Mouse (Mus musculus) kidney, postnatal 25 days (tissue): Measurements from ENCODE around the gene Crnn.

Experiments used
- DNase-seq, 2 experiments: peaks; one replicate each; pipeline ENCODE4 v3.0.0; 2021; ENCODE audit warnings: mixed read lengths in 2 of 2

Gene Crnn

GRCm38 (mm10) chr3:93144510-93145051 lies at the start of gene Crnn:
TSS of gene Crnn (plus strand) at chr3:93144787.
- no peak for DNase-seq

DNA sequence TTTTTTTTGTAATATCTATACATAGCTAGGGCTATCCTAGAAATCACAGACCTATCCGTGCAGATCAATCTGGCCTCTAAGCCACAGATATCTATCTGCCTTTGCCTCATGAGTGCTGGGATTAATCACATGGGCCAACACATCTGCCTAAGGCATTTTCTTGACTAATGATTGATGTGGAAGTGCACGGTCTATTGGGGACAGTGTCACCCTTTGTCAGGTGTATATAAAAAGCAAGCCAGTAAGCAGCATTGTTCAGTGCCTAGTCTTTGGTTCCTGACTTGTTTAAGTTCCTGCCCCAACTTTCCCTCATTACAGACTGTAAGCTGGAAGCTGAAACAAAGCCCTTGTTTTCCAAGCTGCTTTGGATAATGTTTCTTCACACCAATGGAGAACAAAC lies 48.1 kb upstream of the Crnn start:
- no peak for DNase-seq

DNA sequence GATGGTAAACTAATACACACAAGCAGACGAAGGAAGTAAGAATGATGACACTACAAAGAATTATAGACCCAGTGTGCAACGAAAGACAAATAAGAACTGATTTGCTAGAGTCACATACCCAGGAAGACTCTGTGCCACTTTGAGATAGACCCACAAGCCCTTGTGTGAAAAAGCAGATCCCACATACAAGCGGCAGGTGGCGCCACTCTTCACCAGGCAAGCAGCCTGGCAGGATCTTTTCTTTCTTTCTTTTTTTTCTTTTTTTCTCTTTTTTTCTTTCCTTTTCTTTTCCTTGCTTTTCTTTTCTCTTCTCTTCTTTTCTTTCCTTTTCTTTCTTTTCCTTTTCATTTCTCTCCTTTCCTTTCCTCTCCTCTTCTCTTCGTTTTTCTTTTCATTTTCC lies 32.9 kb upstream of the Crnn start:
- DNase-seq: peak in 1 of 2 experiments; percentile 30

DNA sequence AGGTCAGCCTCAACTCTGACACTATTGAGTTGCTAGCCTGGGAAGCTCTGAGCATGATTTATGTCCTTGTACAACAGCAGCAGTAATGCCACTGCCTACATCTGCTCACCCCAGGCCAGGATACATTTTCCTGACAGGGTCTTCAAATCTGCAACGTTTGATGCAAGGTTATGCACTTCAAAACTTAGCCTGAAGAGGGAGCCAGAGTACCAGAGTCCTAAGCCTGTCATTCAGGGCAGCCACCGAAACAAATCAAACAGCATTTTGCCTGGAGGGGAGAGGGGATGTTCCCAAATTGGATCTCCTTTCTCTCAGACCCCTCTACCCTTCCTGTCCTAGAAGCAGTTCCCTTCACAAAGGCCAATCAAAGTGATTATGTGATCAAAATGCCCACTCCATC lies 30.1 kb upstream of the Crnn start:
- DNase-seq: peak in 1 of 2 experiments; percentile 49

DNA sequence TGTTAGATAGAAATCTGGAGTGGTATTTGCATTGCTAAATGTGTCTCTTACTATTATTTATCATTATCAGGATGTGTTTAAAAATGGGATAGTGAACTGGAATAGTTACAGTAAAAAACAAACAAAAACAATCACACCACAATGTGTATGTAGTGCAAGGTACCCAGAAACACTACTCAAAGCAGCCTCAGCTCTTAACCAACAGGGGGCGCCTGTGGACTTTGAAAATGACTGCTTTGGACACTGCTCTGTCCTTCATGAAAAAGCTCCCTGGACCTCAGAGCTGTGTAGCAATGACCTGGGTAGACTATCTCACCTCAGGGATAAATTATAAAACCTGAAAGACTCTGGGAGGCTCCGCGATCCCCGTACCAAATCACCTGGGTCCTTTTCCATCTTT lies 25.5 kb upstream of the Crnn start:
- DNase-seq: peak in 1 of 2 experiments; percentile 44

DNA sequence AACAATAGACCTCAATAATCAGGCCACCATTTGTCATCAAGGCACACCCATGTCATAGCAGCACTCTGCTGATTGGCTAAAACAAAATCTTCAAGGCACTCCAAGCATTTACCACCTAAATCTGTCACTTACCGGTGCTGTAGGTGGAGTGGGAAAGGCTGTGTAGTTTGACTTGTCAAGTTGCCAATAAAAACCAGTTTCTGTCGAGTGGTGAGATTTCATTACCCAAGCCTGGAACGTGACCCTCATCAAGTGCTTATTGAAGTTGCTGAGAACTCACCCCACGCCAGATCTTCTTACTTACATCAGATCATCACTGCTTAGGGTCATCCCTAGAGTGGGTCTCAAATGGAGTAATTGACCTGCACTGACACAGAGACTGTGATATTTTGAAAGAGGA lies 16.5 kb upstream of the Crnn start:
- no peak for DNase-seq

GRCm38 (mm10) chr3:93129076-93129475 lies 15.5 kb upstream of the Crnn start:
- peak; percentile 73 to 83 for DNase-seq

DNA sequence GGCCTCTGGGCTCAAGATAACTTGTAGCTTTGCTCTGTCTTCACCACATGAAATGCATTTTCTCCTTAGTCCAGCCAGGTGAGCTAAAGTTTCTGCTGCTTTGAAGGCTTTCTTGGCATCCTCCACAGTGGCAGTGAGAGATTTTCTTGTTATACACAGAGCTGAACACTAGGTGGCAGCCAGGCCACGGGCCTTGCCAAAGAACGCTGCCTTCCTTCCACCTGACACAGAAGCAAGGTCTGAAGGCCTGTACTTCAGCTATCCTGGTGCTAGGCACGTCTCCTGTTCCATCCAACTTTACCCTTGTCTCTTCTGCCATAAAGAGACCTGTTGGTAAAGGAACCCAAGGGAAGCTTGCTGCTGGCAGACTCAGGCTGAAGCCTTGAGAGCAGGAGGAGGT lies 14.1 kb upstream of the Crnn start:
- DNase-seq: peak; percentile 60 to 63

DNA sequence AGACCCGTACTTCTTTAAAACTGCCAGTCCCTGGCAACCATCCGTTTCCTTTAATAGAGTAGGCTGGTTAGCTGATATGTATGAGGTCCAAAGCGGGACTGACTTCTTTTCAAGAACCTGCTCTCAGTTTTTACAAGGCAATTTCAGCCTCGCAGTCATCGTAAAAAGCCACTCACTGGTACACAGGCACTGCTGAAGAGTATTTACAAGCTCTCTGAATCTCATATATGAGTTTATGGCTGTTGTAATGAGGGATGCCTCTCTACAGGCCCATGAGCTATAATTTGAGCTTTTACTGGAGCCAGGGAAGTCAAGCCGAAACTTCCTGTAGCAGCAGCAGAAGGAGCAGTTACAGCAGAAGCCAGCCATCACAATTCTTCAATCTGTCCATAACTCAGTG lies 17.9 kb downstream of the Crnn start:
- DNase-seq: no peak

GRCm38 (mm10) chr3:93162996-93163592 lies 18.5 kb downstream of the Crnn start:
- no peak for DNase-seq

GRCm38 (mm10) chr3:93180856-93181255 lies 36.3 kb downstream of the Crnn start:
- DNase-seq: no peak

GRCm38 (mm10) chr3:93196978-93197377 lies 52.4 kb downstream of the Crnn start, which contains the start of gene Flg2:
TSS of gene Flg2 (plus strand) at chr3:93197278.
- DNase-seq: no peak
